Comparison of ENCODE assay signal across 18 mouse cellular contexts in the genomic region with DNA sequence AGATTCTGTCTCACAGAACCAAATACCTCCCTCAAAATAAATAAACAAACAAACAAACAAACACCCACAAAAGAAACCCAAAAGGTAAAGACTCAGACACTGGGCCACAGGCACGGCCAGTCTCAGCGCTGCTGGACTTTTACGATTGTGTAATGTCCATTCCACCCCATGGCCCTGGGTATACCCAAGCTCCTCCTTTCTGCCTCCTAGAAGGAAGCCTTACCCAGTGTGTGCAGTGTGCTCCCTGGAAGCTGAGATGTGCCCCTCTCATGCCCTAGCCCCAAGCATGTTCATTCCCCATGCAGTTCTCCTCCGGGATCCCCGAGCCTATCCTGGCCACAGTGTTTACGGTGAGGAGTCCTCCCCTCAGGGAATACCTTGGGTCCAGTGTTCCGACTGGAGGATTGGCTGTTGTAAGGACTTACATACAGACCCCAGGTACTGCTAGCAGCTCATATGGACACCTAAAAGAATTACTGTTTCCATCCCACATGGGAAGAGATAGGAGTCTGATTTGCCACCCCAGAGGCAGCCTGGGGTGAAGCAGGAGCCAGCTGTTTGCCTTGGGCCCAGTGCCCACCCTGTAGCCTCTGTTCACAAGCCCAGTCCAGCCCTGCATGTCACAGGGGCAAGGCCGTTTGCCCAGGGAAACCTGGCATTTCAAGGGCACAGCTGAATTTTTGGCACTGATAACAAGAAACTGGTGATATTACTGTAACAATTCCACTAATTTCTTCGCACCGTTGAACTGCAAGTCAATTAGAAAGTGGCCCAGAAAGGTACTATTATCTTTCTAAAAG. TPM values are rescaled to one million over a fixed set of nuclear protein-coding genes. Genes with fewer than 3 reads are reported as not detected.
DNase-seq lines count a peak whose midpoint lies in the region; ATAC-seq and TF ChIP-seq lines count a peak whose summit lies in the region.
"Had no signal": no experiment of that assay in that cellular context is flagged by ENCODE, and none has a peak within 500 bp of the region (broad histone marks: within the 10 kb centered on the region; RNA-seq: fewer than 3 reads in every experiment).

No protein-coding gene starts in this region.

- H3K4me2 ChIP-seq in intestine, embryonic 16.5 days (ENCODE audit: low read depth, low read length): no peak overlapping the region
- H3K4me2 ChIP-seq in intestine, embryonic 15.5 days (replicated peaks): no peak overlapping the region
- no peak overlapping the region for H3K4me2 ChIP-seq in intestine, postnatal 0 days (replicated peaks; ENCODE audit: low read depth)
- H3K4me2 ChIP-seq in midbrain, postnatal 0 days (ENCODE audit: low read depth, low read length, poor library complexity, severe bottlenecking): no peak overlapping the region
- no peak overlapping the region for H3K4me2 ChIP-seq in hindbrain, embryonic 12.5 days (replicated peaks)
- H3K4me2 ChIP-seq: embryonic facial prominence, embryonic 12.5 days; kidney, embryonic 15.5 days; limb, embryonic 13.5 days; liver, embryonic 15.5 days had no signal

- no peak overlapping the region for H3K9ac ChIP-seq in intestine, embryonic 16.5 days (ENCODE audit: low read depth, low read length)
- H3K9ac ChIP-seq in intestine, embryonic 15.5 days: no peak overlapping the region
- H3K9ac ChIP-seq in intestine, postnatal 0 days (ENCODE audit: low read depth, low read length): 0 out of 2 replicates have a peak overlapping the region, but pooled peaks have one; percentile 11
- H3K9ac ChIP-seq in midbrain, postnatal 0 days (replicated peaks; ENCODE audit: low read length, poor library complexity, severe bottlenecking): no peak overlapping the region
- no peak overlapping the region for H3K9ac ChIP-seq in hindbrain, embryonic 12.5 days
- H3K9ac ChIP-seq: embryonic facial prominence, embryonic 12.5 days; kidney, embryonic 15.5 days; limb, embryonic 13.5 days; liver, embryonic 15.5 days had no signal

- H3K36me3 ChIP-seq in intestine, embryonic 16.5 days (ENCODE audit: control insufficient read depth, insufficient read depth, low read length): no peaks in the 10 kb centered on the region
- no peaks in the 10 kb centered on the region for H3K36me3 ChIP-seq in intestine, embryonic 15.5 days
- peaks cover 5% of the 10 kb centered on the region; the same call in 1 of the 2 replicates for H3K36me3 ChIP-seq in intestine, postnatal 0 days (ENCODE audit: control insufficient read depth, insufficient read depth)
- peaks cover 30% of the 10 kb centered on the region for H3K36me3 ChIP-seq in midbrain, postnatal 0 days (ENCODE audit: insufficient read depth, low read length)
- H3K36me3 ChIP-seq in hindbrain, embryonic 12.5 days: peaks cover 26% of the 10 kb centered on the region
- H3K36me3 ChIP-seq: embryonic facial prominence, embryonic 12.5 days; kidney, embryonic 15.5 days; limb, embryonic 13.5 days; liver, embryonic 15.5 days had no signal

- peaks cover 33% of the 10 kb centered on the region for H3K4me1 ChIP-seq in intestine, embryonic 16.5 days (ENCODE audit: control insufficient read depth, insufficient read depth, low read length)
- H3K4me1 ChIP-seq in intestine, embryonic 15.5 days (replicated peaks): peaks cover 25% of the 10 kb centered on the region
- H3K4me1 ChIP-seq in intestine, postnatal 0 days (replicated peaks; ENCODE audit: control insufficient read depth, insufficient read depth, low read length): peaks cover 21% of the 10 kb centered on the region
- no peaks in the 10 kb centered on the region for H3K4me1 ChIP-seq in midbrain, postnatal 0 days (ENCODE audit: insufficient read depth, low read length)
- peaks cover 7% of the 10 kb centered on the region; the same call in 1 of the 2 replicates for H3K4me1 ChIP-seq in hindbrain, embryonic 12.5 days

- no peak overlapping the region for H3K4me3 ChIP-seq in intestine, embryonic 16.5 days (ENCODE audit: low read length)
- H3K4me3 ChIP-seq in intestine, embryonic 15.5 days (replicated peaks): no peak overlapping the region
- H3K4me3 ChIP-seq in intestine, postnatal 0 days (ENCODE audit: low read depth, low read length): no peak overlapping the region
- no peak overlapping the region for H3K4me3 ChIP-seq in midbrain, postnatal 0 days (ENCODE audit: low read depth, low read length)
- no peak overlapping the region for H3K4me3 ChIP-seq in hindbrain, embryonic 12.5 days
- H3K4me3 ChIP-seq: embryonic facial prominence, embryonic 12.5 days; kidney, embryonic 15.5 days; limb, embryonic 13.5 days; liver, embryonic 15.5 days had no signal

- H3K27me3 ChIP-seq in intestine, embryonic 16.5 days (replicated peaks; ENCODE audit: control insufficient read depth, insufficient read depth, low read length): no peaks in the 10 kb centered on the region
- no peaks in the 10 kb centered on the region for H3K27me3 ChIP-seq in intestine, embryonic 15.5 days (replicated peaks)
- no peaks in the 10 kb centered on the region for H3K27me3 ChIP-seq in intestine, postnatal 0 days (replicated peaks; ENCODE audit: control insufficient read depth, insufficient read depth, low read length)
- no peaks in the 10 kb centered on the region for H3K27me3 ChIP-seq in midbrain, postnatal 0 days (ENCODE audit: insufficient read depth, low read length)
- no peaks in the 10 kb centered on the region for H3K27me3 ChIP-seq in hindbrain, embryonic 12.5 days
- H3K27me3 ChIP-seq: embryonic facial prominence, embryonic 12.5 days; kidney, embryonic 15.5 days; limb, embryonic 13.5 days; Patski had no signal

- peak overlapping the region; percentile 93 for H3K27ac ChIP-seq in intestine, embryonic 16.5 days (ENCODE audit: low read length)
- H3K27ac ChIP-seq in intestine, embryonic 15.5 days: no peak overlapping the region
- H3K27ac ChIP-seq in intestine, postnatal 0 days (ENCODE audit: low read depth, low read length): peak overlapping the region; percentile 90
- no peak overlapping the region for H3K27ac ChIP-seq in midbrain, postnatal 0 days (ENCODE audit: low read depth, low read length)
- no peak overlapping the region for H3K27ac ChIP-seq in hindbrain, embryonic 12.5 days
- H3K27ac ChIP-seq: embryonic facial prominence, embryonic 12.5 days; kidney, embryonic 15.5 days; limb, embryonic 13.5 days; liver, embryonic 15.5 days had no signal

- ATAC-seq in intestine, embryonic 16.5 days: no peak
- ATAC-seq in intestine, embryonic 15.5 days: no peak
- no peak for ATAC-seq in intestine, postnatal 0 days
- no peak for ATAC-seq in midbrain, postnatal 0 days (ENCODE audit: low FRiP score)
- ATAC-seq in hindbrain, embryonic 12.5 days (ENCODE audit: low FRiP score): no peak
- ATAC-seq: hindbrain, embryonic 16.5 days had no signal

- no peak for TF ChIP-seq CTCF in intestine, postnatal 0 days (IDR thresholded peaks at IDR 0.05; ENCODE audit: low read depth)
- no peak for TF ChIP-seq CTCF in midbrain, postnatal 0 days (IDR thresholded peaks at IDR 0.05)

- DNase-seq in Muller cell, postnatal 12 days (ENCODE audit: inconsistent ontology term): peak; percentile 45
- peak; percentile 89 for DNase-seq in adrenal gland, adult 2 months
- no peak for DNase-seq in midbrain, postnatal 0 days (ENCODE audit: low spot score)
- DNase-seq: heart, postnatal 14 days; lung, postnatal 14 days; thymus, adult 18-20 months had no signal

- whole genome bisulfite sequencing in intestine, embryonic 16.5 days: 85% methylated on average over 10 of the region's 10 CpGs
- 85% methylated on average over 10 of the region's 10 CpGs for WGBS in intestine, embryonic 15.5 days
- 87% methylated on average over 10 of the region's 10 CpGs for WGBS in intestine, postnatal 0 days
- 89% methylated on average over 10 of the region's 10 CpGs for WGBS in midbrain, postnatal 0 days
- 90% methylated on average over 10 of the region's 10 CpGs for WGBS in hindbrain, embryonic 12.5 days

- H3K9me3 ChIP-seq in intestine, embryonic 16.5 days (ENCODE audit: control insufficient read depth, low read length): no peaks in the 10 kb centered on the region
- no peaks in the 10 kb centered on the region for H3K9me3 ChIP-seq in intestine, embryonic 15.5 days
- no peaks in the 10 kb centered on the region for H3K9me3 ChIP-seq in intestine, postnatal 0 days (ENCODE audit: control insufficient read depth)
- H3K9me3 ChIP-seq in midbrain, postnatal 0 days (ENCODE audit: low read length): no peaks in the 10 kb centered on the region
- H3K9me3 ChIP-seq in hindbrain, embryonic 12.5 days (replicated peaks): no peaks in the 10 kb centered on the region
- H3K9me3 ChIP-seq: embryonic facial prominence, embryonic 12.5 days; kidney, embryonic 15.5 days; limb, embryonic 13.5 days; liver, embryonic 15.5 days had no signal

RNA-seq across cellular contexts. Expression of a gene that starts 27.0 kb away (rescaled TPM):
- polyA plus RNA-seq in intestine, embryonic 16.5 days (2015; fragmentation: Nextera tagmentation; extraction: Ambion mirVana): 105 and 109 TPM in 2 replicates
- polyA plus RNA-seq in intestine, embryonic 15.5 days (2015; fragmentation: Nextera tagmentation; extraction: Ambion mirVana): 76.5 and 96.8 TPM in 2 replicates
- 10 to 100 TPM; 90.2 to 91.6 TPM for total RNA-seq in adrenal gland, adult 2 months (2021)
- polyA plus RNA-seq in adrenal gland, adult 2 months (2012; rRNA removed): 96.2 and 121 TPM in 2 replicates
- 82.6 and 98.4 TPM in 2 replicates for polyA plus RNA-seq in intestine, postnatal 0 days (2015; fragmentation: Nextera tagmentation; extraction: Ambion mirVana)
- 32.3 and 45.1 TPM in 2 replicates for total RNA-seq in midbrain, postnatal 0 days (2014; rRNA removed)
- 38.3 and 42.7 TPM in 2 replicates for polyA plus RNA-seq in midbrain, postnatal 0 days (2015; fragmentation: Nextera tagmentation; extraction: Ambion mirVana)
- 54.3 and 58.6 TPM in 2 replicates for polyA plus RNA-seq in hindbrain, embryonic 12.5 days (2016; fragmentation: Nextera tagmentation; extraction: Ambion mirVana)

RNA-seq across cellular contexts. Expression of a gene that starts 38.2 kb away (rescaled TPM):
- 20.3 and 22.3 TPM in 2 replicates for polyA plus RNA-seq in intestine, embryonic 16.5 days (2015; fragmentation: Nextera tagmentation; extraction: Ambion mirVana)
- polyA plus RNA-seq in intestine, embryonic 15.5 days (2015; fragmentation: Nextera tagmentation; extraction: Ambion mirVana): 18.6 and 23.7 TPM in 2 replicates
- 10 to 100 TPM; 65.5 to 66.0 TPM for total RNA-seq in adrenal gland, adult 2 months (2021)
- polyA plus RNA-seq in adrenal gland, adult 2 months (2012; rRNA removed): 88.9 and 93.6 TPM in 2 replicates
- polyA plus RNA-seq in intestine, postnatal 0 days (2015; fragmentation: Nextera tagmentation; extraction: Ambion mirVana): 17.2 and 18.2 TPM in 2 replicates
- total RNA-seq in midbrain, postnatal 0 days (2014; rRNA removed): 46.3 and 60.6 TPM in 2 replicates
- polyA plus RNA-seq in midbrain, postnatal 0 days (2015; fragmentation: Nextera tagmentation; extraction: Ambion mirVana): 44.1 and 49.1 TPM in 2 replicates
- 39.5 and 40.7 TPM in 2 replicates for polyA plus RNA-seq in hindbrain, embryonic 12.5 days (2016; fragmentation: Nextera tagmentation; extraction: Ambion mirVana)

RNA-seq across cellular contexts. Expression of a gene that starts 41.1 kb away (rescaled TPM):
- 1.8 and 2.0 TPM in 2 replicates for polyA plus RNA-seq in intestine, embryonic 16.5 days (2015; fragmentation: Nextera tagmentation; extraction: Ambion mirVana)
- polyA plus RNA-seq in intestine, embryonic 15.5 days (2015; fragmentation: Nextera tagmentation; extraction: Ambion mirVana): 0.98 and 2.2 TPM in 2 replicates
- total RNA-seq in adrenal gland, adult 2 months (2021): under 1 TPM; 0.17 to 0.86 TPM
- polyA plus RNA-seq in adrenal gland, adult 2 months (2012; rRNA removed): 0.23 and 0.44 TPM in 2 replicates
- polyA plus RNA-seq in intestine, postnatal 0 days (2015; fragmentation: Nextera tagmentation; extraction: Ambion mirVana): 0.78 and 0.84 TPM in 2 replicates
- 0.14 TPM in 1 of 2 replicates, not detected in the other for total RNA-seq in midbrain, postnatal 0 days (2014; rRNA removed)
- not detected in 2 replicates for polyA plus RNA-seq in midbrain, postnatal 0 days (2015; fragmentation: Nextera tagmentation; extraction: Ambion mirVana)
- 0.31 and 0.72 TPM in 2 replicates for polyA plus RNA-seq in hindbrain, embryonic 12.5 days (2016; fragmentation: Nextera tagmentation; extraction: Ambion mirVana)
- total RNA-seq: layer of hippocampus, adult 18-20 months; left cerebral cortex, adult 8-10 months had no signal
- polyA plus RNA-seq: hindbrain, embryonic 16.5 days had no signal

Comparison
In these comparisons a context has a peak if more than half of its experiments do, and no peak if none do; other contexts are left out.
1. H3K27ac ChIP-seq: peak in intestine, embryonic 16.5 days (single experiment) and intestine, postnatal 0 days (single experiment); none in intestine, embryonic 15.5 days (single experiment), midbrain, postnatal 0 days (single experiment) and hindbrain, embryonic 12.5 days (single experiment).